Mouse (Mus musculus) thymus, adult 2 months (tissue): Measurements from ENCODE around the gene Osbpl2. TPM values are rescaled to one million over a fixed set of nuclear protein-coding genes. Genes with fewer than 3 reads are reported as not detected.

ENCODE experiments used
- DNase-seq: peaks from one replicate; pipeline ENCODE4 v3.0.0; 2021
- H3K27ac ChIP-seq: fragments of 200-500 bp; 2 replicates; pipeline ENCODE4 v1.5.1; 2012; ENCODE audit warnings: low read length, control low read depth; ENCODE audit not compliant: control insufficient read depth, insufficient read depth
- H3K27me3 ChIP-seq: fragments of 200-500 bp; 2 replicates; pipeline ENCODE4 v1.6.1; 2012; ENCODE audit warnings: mild to moderate bottlenecking, low read length, moderate library complexity, mixed read lengths; ENCODE audit not compliant: control insufficient read depth, insufficient read depth
- H3K36me3 ChIP-seq: fragments of 200-500 bp; 2 replicates; pipeline ENCODE4 v1.6.1; 2012; ENCODE audit warnings: mild to moderate bottlenecking, low read length, moderate library complexity; ENCODE audit not compliant: control insufficient read depth, insufficient read depth
- H3K4me1 ChIP-seq: fragments of 200-500 bp; replicated peaks from 2 replicates; pipeline ENCODE4 v1.6.1; 2012; ENCODE audit warnings: low read length; ENCODE audit not compliant: control insufficient read depth, insufficient read depth
- H3K4me3 ChIP-seq: fragments of 200-500 bp; 2 replicates; pipeline ENCODE4 v1.5.1; 2012; ENCODE audit warnings: mild to moderate bottlenecking, low read length, control low read depth, moderate library complexity; ENCODE audit not compliant: control insufficient read depth, insufficient read depth
- CTCF ChIP-seq: fragments of 200-500 bp; IDR thresholded peaks from 2 replicates; pipeline ENCODE4 v1.5.1; 2012; ENCODE audit warnings: mild to moderate bottlenecking, control low read depth, low read length, moderate library complexity, borderline replicate concordance; ENCODE audit not compliant: control insufficient read depth, poor library complexity, insufficient read depth; ENCODE audit errors: extremely low read depth
- POLR2A ChIP-seq: fragments of 200-500 bp; IDR thresholded peaks from 2 replicates; pipeline ENCODE4 v1.6.1; 2012; ENCODE audit warnings: mild to moderate bottlenecking, low read length, control low read depth, moderate library complexity; ENCODE audit not compliant: control insufficient read depth, poor library complexity, insufficient read depth; ENCODE audit errors: extremely low read depth
- WGBS: fragments of 180-500 bp; shearing (Covaris S2); methylation state at CpG from one replicate; pipeline ENCODE4 v1.1.7; 2018; 5-methylcytosine and 5-hydroxymethylcytosine counted together
- polyA plus RNA-seq: library from polyadenylated mRNA; depleted of rRNA; stranded (reverse); fragments of >200 nt; gene quantifications from 2 replicates; pipeline ENCODE4 v1.2.3, GENCODE M21; 2012

The Osbpl2 gene
- polyA plus RNA-seq, 1 experiment, result 21.7 TPM

- DNase-seq, result no peak
- H3K4me1 ChIP-seq, result peaks cover 19% of the 10 kb centered on the region
- H3K4me3 ChIP-seq, result no peak overlapping the region
Observed at GRCm38 (mm10) chr2:180115279-180115678, 3.8 kb upstream of the Osbpl2 start.

GRCm38 (mm10) chr2:180116081-180116493 is 3.0 kb upstream of the Osbpl2 start:
- Histone ChIP-seq H3K4me1 (peaks cover 19% of the 10 kb centered on the region), H3K36me3 (no peaks in the 10 kb centered on the region), H3K4me3 (no peak overlapping the region), H3K27me3 (no peaks in the 10 kb centered on the region), H3K27ac (no peak overlapping the region)
- 51% methylated on average over 10 of the region's 10 CpGs for WGBS
- no peak for TF ChIP-seq POLR2A
- no peak for TF ChIP-seq CTCF
- DNase-seq, result no peak

More at GRCm38 (mm10) chr2:180115279-180115678, 3.8 kb upstream of the Osbpl2 start:
- H3K27me3 ChIP-seq, result no peaks in the 10 kb centered on the region
- H3K36me3 ChIP-seq, result no peaks in the 10 kb centered on the region
- 42% methylated on average over 6 of the region's 6 CpGs for WGBS
- TF ChIP-seq CTCF, result no peak
- TF ChIP-seq POLR2A, result no peak
- no peak overlapping the region for H3K27ac ChIP-seq

DNA sequence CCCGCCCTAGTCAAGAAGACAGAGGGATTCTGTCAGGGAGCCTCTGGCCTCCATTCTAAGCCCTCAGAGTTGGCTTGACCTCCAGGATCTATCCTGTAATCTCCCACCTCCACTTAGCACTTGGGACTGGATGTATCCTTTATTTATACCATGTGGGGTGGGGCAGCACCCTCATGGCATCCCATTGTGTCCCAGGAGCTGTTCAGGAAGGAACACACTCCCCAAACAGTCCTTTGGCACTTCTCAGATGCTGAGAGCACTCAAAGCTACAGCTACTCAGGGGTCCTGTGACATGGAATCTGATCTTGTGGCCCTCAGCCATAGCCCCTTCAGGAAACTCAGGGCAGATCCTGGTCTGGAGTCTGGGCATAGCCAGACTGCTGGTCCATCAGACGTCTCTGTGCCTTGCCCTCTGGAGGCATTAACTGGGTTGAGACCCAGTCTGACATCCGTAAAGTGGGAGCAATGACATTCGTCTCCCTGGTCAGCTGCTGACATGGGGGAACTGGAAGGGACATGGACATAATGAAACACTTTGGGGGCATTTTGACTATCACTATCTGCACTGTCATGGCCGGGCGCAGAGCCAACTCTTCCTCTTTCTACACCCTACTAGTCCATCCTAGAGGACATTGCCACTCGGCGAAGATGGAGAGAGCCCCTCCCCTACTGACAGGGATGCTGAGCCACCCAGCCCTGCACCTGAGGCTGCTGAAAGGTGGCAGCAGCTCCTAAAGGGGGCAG is 2.2 kb upstream of the Osbpl2 start:
- no peak overlapping the region for H3K4me3 ChIP-seq

GRCm38 (mm10) chr2:180117485-180118194 is 1.5 kb upstream of the Osbpl2 start:
- Histone ChIP-seq H3K4me3 (no peak overlapping the region), H3K4me1 (peaks cover 19% of the 10 kb centered on the region)
- DNase-seq, result peak; percentile 14

More for the DNA sequence above, 2.2 kb upstream of the Osbpl2 start:
- Histone ChIP-seq H3K27me3 (no peaks in the 10 kb centered on the region), H3K27ac (no peak overlapping the region), H3K4me1 (peaks cover 19% of the 10 kb centered on the region), H3K36me3 (no peaks in the 10 kb centered on the region)
- TF ChIP-seq POLR2A (no peak), CTCF (no peak)
- WGBS, result 81% methylated on average over 8 of the region's 8 CpGs
- DNase-seq, result no peak

GRCm38 (mm10) chr2:180119439-180120291 is 559 bp downstream of the Osbpl2 start:
- no peaks in the 10 kb centered on the region for H3K36me3 ChIP-seq
- no peaks in the 10 kb centered on the region for H3K27me3 ChIP-seq
- DNase-seq, result peak; percentile 51
- peaks cover 19% of the 10 kb centered on the region for H3K4me1 ChIP-seq
- TF ChIP-seq POLR2A (no peak), CTCF (no peak)
- no peak overlapping the region for H3K27ac ChIP-seq
- H3K4me3 ChIP-seq, result peak overlapping the region; percentile 66
- WGBS, result under 1% methylated on average over 66 of the region's 68 CpGs

More at GRCm38 (mm10) chr2:180117485-180118194, 1.5 kb upstream of the Osbpl2 start:
- no peak overlapping the region for H3K27ac ChIP-seq
- WGBS, result 30% methylated on average over 13 of the region's 13 CpGs
- H3K36me3 ChIP-seq, result no peaks in the 10 kb centered on the region
- no peaks in the 10 kb centered on the region for H3K27me3 ChIP-seq
- TF ChIP-seq CTCF (no peak), POLR2A (no peak)

DNA sequence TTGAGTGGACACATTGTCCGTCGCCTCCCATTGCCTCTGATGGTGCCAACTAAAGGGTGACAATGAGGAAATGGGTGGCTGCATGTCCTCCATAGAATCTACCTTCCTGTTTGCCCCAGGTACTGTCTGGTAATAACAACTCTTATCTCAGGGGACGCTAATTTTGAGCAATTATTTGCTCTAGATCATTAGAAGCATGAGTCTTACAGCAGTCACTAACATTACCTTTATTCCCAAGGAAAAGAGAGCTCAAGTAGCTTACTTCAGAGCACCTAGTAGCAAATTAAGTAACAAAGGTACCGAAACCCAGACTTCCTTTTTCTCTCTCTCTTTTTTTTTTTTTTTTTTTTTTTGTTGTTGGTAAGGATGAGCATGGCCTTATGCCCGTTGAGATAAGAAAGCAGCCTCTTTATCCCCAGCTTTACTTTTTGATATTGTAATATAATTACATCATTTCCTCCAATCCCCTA is 1.2 kb downstream of the Osbpl2 start:
- Histone ChIP-seq H3K4me1 (peaks cover 19% of the 10 kb centered on the region), H3K27me3 (no peaks in the 10 kb centered on the region), H3K36me3 (no peaks in the 10 kb centered on the region), H3K27ac (no peak overlapping the region), H3K4me3 (no peak overlapping the region)
- 30% methylated on average over 5 of the region's 5 CpGs for WGBS
- no peak for DNase-seq
- TF ChIP-seq CTCF (no peak), POLR2A (no peak)
